Mouse (Mus musculus) heart, embryonic 10.5 days (tissue): ENCODE measurements around the gene Cspg4. TPM values are rescaled to one million over a fixed set of nuclear protein-coding genes. Genes with fewer than 3 reads are reported as not detected.

Experiments used
- DNase-seq: peaks from one replicate; pipeline ENCODE4 v3.0.0-alpha.2; 2017; ENCODE audit warnings: low spot score
- H3K27ac ChIP-seq: fragments of 300-500 bp; sonication (generic); 2 replicates; pipeline ENCODE4 v1.5.1; 2016; ENCODE audit warnings: mild to moderate bottlenecking
- H3K27me3 ChIP-seq: fragments of 300-500 bp; sonication (generic); 2 replicates; pipeline ENCODE4 v1.6.1; 2016; ENCODE audit warnings: mild to moderate bottlenecking; ENCODE audit not compliant: poor library complexity, insufficient read depth, severe bottlenecking
- H3K36me3 ChIP-seq: fragments of 300-500 bp; sonication (generic); 2 replicates; pipeline ENCODE4 v1.6.1; 2016; ENCODE audit warnings: mild to moderate bottlenecking, moderate library complexity
- H3K4me1 ChIP-seq: fragments of 300-500 bp; sonication (generic); 2 replicates; pipeline ENCODE4 v1.6.1; 2016; ENCODE audit warnings: mild to moderate bottlenecking
- H3K4me3 ChIP-seq: fragments of 300-500 bp; sonication (generic); 2 replicates; pipeline ENCODE4 v1.5.1; 2016; ENCODE audit warnings: mild to moderate bottlenecking, moderate library complexity
- H3K9me3 ChIP-seq: fragments of 300-500 bp; sonication (generic); 2 replicates; pipeline ENCODE4 v1.6.1; 2016; ENCODE audit warnings: mild to moderate bottlenecking, moderate library complexity
- WGBS: fragments of 180-500 bp; shearing (Covaris S2); methylation state at CpG from one replicate; pipeline ENCODE4 v1.1.7; 2016; 5-methylcytosine and 5-hydroxymethylcytosine counted together
- polyA plus RNA-seq: library from polyadenylated mRNA; unstranded; fragments of >200 nt; fragmentation: Nextera tagmentation; extraction: Ambion mirVana; gene quantifications from 2 replicates; pipeline ENCODE4 v1.2.1, GENCODE M21; 2016

The Cspg4 gene
- 22.5 and 39.4 TPM in 2 replicates for polyA plus RNA-seq

- DNase-seq = no peak
- H3K36me3 ChIP-seq = peaks cover 2% of the 10 kb centered on the region; the same call in 1 of the 2 replicates
- H3K27ac ChIP-seq = peak within 1 kb of the TSS; percentile 90
- H3K4me3 ChIP-seq = peak within 1 kb of the TSS; percentile 67
- WGBS = 1% methylated on average over 24 of the region's 24 CpGs
- H3K4me1 ChIP-seq = peaks cover 73% of the 10 kb centered on the region
- H3K9me3 ChIP-seq = no peaks in the 10 kb centered on the region
- H3K27me3 ChIP-seq = peaks cover 37% of the 10 kb centered on the region; the same call in 1 of the 2 replicates
Observed at GRCm38 (mm10) chr9:56864832-56865231, at the start of gene Cspg4. Gene Cspg4 (plus strand): TSS chr9:56865033.

- no peaks in the 10 kb centered on the region for H3K9me3 ChIP-seq
- no peaks in the 10 kb centered on the region for H3K36me3 ChIP-seq
- H3K4me3 ChIP-seq = no peak overlapping the region
- peaks cover 40% of the 10 kb centered on the region for H3K27me3 ChIP-seq
- H3K4me1 ChIP-seq = peaks cover 18% of the 10 kb centered on the region
- DNase-seq = peak; percentile 70
- 12% methylated on average over 3 of the region's 3 CpGs for WGBS
- no peak overlapping the region for H3K27ac ChIP-seq
Observed at GRCm38 (mm10) chr9:56824900-56825299, 39.9 kb upstream of the Cspg4 start.

DNA sequence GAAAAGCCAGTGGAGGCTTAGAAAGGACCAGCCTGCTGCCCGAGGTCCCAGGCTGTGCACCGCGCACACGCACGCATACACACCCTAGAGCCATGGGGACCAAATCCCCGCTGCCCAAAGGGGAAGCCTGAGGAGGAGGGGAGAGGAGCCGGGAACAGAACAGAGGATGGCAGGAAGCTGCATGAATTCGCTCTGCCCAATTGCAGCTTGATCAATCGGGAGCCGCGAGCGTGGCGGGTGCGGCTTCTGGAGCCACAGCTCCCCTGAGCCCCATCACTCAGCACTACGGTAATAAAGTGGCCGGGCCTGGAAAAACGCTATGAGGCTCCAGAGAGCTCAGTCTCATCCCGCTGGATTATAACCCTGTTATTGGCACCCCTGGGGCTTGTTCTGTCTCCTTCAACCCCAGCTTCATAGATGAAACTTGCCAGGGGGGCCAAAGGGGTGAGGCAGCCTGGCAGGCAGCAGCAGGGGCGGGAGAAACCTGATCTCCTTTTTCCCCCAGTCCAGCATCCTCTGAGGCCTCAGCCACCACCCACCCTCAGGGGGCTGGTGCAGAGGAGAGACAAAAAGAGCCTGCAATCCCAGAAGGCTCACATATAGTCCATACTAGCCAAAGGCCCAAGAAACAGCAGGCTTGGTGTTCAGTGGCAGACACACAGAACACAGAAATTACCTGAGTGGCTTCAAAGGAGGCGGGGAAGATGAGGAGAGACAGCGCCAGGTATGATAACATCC, 39.2 kb upstream of the Cspg4 start:
- peak; percentile 73 for DNase-seq
- Histone ChIP-seq H3K9me3 (no peaks in the 10 kb centered on the region), H3K36me3 (no peaks in the 10 kb centered on the region), H3K27me3 (peaks cover 46% of the 10 kb centered on the region), H3K4me3 (peak overlapping the region; percentile 50), H3K27ac (no peak overlapping the region), H3K4me1 (peaks cover 25% of the 10 kb centered on the region)
- WGBS = 14% methylated on average over 21 of the region's 21 CpGs

DNA sequence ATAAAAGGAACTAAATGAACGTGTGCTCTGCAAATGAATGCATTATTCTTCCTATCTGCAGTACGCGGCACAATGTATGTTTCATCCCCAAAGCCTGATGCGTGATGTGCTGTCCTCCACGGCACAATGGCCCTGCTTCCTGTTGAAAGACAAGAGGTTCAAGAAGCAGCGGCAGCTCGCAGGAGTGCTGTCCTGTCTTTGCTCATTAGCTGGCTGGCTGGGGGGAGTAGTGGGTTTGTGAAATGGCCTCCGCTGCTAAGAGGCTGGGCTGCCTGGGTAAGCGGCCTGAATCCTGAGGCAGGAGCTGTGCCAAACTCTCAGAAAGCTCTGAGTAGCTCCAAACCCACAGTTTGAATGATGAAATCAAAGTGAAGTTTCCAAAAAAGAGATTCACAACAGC, 36.7 kb upstream of the Cspg4 start:
- no peak overlapping the region; the same call in 1 of the 2 replicates for H3K27ac ChIP-seq
- peaks cover 39% of the 10 kb centered on the region for H3K4me1 ChIP-seq
- 30% methylated on average over 9 of the region's 9 CpGs for WGBS
- peaks cover 56% of the 10 kb centered on the region for H3K27me3 ChIP-seq
- DNase-seq = no peak
- no peaks in the 10 kb centered on the region for H3K9me3 ChIP-seq
- H3K36me3 ChIP-seq = no peaks in the 10 kb centered on the region
- no peak overlapping the region for H3K4me3 ChIP-seq

- Histone ChIP-seq H3K36me3 (no peaks in the 10 kb centered on the region), H3K9me3 (no peaks in the 10 kb centered on the region), H3K4me3 (no peak overlapping the region), H3K27me3 (peaks cover 59% of the 10 kb centered on the region), H3K4me1 (peaks cover 46% of the 10 kb centered on the region), H3K27ac (no peak overlapping the region)
- no peak for DNase-seq
- 82% methylated on average over 6 of the region's 6 CpGs for WGBS
Observed at GRCm38 (mm10) chr9:56828841-56829240, 36.0 kb upstream of the Cspg4 start.

GRCm38 (mm10) chr9:56830162-56830561, 34.7 kb upstream of the Cspg4 start:
- peaks cover 50% of the 10 kb centered on the region for H3K4me1 ChIP-seq
- H3K36me3 ChIP-seq = no peaks in the 10 kb centered on the region
- 34% methylated on average over 4 of the region's 4 CpGs for WGBS
- H3K27me3 ChIP-seq = peaks cover 52% of the 10 kb centered on the region
- no peak for DNase-seq
- H3K4me3 ChIP-seq = no peak overlapping the region
- H3K27ac ChIP-seq = peak overlapping the region; percentile 29; the same call in 1 of the 2 replicates
- H3K9me3 ChIP-seq = no peaks in the 10 kb centered on the region

DNA sequence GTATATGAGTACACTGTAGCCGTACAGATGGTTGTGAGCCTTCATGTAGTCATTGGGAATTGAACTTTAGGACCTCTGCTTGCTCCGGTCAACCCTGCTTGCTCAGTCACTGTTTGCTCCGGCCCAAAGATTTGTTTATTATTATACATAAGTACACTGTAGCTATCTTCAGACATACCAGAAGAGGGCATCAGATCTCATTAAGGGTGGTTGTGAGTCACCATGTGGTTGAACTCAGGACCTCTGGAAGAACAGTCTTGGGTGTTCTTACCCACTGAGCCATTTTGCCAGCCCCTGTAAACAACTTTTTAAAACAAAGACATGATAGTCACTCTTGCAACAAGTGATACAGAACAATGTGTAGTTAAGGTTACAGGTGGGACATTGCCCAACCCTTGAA, 32.9 kb upstream of the Cspg4 start:
- WGBS = 87% methylated on average over 3 of the region's 3 CpGs
- H3K27me3 ChIP-seq = peaks cover 41% of the 10 kb centered on the region
- no peaks in the 10 kb centered on the region for H3K9me3 ChIP-seq
- H3K36me3 ChIP-seq = no peaks in the 10 kb centered on the region
- H3K4me3 ChIP-seq = no peak overlapping the region
- H3K27ac ChIP-seq = no peak overlapping the region
- no peak for DNase-seq
- peaks cover 53% of the 10 kb centered on the region for H3K4me1 ChIP-seq

DNA sequence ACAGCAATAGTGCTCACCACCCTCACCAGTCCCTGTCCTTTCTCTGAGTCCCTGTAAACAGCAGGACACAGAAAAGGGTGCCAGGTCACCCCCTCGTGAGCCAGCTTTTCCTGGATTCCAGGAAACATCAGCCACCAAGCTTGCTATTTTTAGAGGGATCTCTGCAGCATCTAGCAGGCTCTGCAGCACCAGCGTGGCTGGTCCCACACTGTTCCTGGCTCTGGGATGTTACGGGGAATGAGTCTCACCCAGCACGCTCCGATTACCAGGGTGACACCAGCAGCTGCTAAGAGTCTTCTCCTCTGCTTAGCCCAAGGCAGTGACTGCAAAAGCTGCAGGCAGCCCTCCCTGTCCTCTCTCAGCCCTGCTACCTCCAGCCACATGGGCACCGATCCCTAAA, 31.9 kb upstream of the Cspg4 start:
- H3K27ac ChIP-seq = peak overlapping the region; percentile 38; the same call in 1 of the 2 replicates
- H3K4me3 ChIP-seq = 0 out of 2 replicates have a peak overlapping the region, but pooled peaks have one; percentile 7
- no peaks in the 10 kb centered on the region for H3K9me3 ChIP-seq
- DNase-seq = peak; percentile 72
- no peaks in the 10 kb centered on the region for H3K36me3 ChIP-seq
- H3K27me3 ChIP-seq = peaks cover 42% of the 10 kb centered on the region
- peaks cover 53% of the 10 kb centered on the region for H3K4me1 ChIP-seq
- whole genome bisulfite sequencing = 6% methylated on average over 6 of the region's 6 CpGs

DNA sequence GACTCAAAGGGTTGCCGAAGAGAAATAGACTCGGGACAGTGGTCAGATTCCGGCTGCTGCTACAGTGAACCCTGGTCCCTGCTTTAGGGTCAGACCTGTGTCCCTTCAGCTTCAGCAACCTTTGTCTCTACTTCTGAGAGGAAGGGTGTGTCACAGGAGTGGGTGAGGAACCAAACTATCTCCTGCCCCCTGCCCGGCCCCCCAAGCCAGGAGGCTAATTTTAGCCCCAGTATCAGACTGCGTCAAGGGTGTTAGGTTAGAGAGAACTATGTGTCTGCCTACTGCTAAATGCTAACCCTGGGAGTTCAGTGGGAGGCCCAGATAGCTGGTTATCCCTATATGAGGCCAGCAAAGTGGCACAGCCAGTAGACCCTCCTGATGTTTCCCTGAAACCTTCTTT, 29.7 kb upstream of the Cspg4 start:
- H3K36me3 ChIP-seq = no peaks in the 10 kb centered on the region
- no peaks in the 10 kb centered on the region for H3K9me3 ChIP-seq
- H3K4me1 ChIP-seq = peaks cover 55% of the 10 kb centered on the region
- no peak overlapping the region for H3K4me3 ChIP-seq
- no peak for DNase-seq
- WGBS = 34% methylated on average over 5 of the region's 5 CpGs
- H3K27ac ChIP-seq = peak overlapping the region; percentile 73
- peaks cover 39% of the 10 kb centered on the region for H3K27me3 ChIP-seq

- WGBS = 80% methylated on average over 5 of the region's 5 CpGs
- Histone ChIP-seq H3K9me3 (no peaks in the 10 kb centered on the region), H3K27me3 (peaks cover 39% of the 10 kb centered on the region), H3K4me1 (peaks cover 33% of the 10 kb centered on the region), H3K27ac (no peak overlapping the region), H3K4me3 (no peak overlapping the region), H3K36me3 (no peaks in the 10 kb centered on the region)
- no peak for DNase-seq
Observed at GRCm38 (mm10) chr9:56840721-56841120, 24.1 kb upstream of the Cspg4 start.

DNA sequence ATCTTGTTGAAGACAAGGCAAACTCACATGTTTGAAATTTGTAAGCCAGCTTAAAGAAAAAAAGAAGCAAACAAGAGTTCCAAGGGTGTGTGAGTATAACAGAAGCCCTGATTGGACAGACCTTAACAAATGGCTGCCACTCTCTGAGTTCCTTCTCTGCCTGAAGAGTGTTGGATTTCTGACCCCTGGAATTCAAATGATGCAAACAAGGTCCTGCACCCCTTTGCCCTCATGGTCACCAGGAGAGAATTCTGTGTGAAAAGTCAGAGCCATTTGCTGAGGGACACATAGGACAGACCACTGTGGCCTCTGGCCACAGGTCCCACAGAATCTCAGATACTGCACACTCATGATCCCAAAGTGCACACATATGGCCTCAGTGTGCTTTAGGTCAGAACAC, 23.0 kb upstream of the Cspg4 start:
- Histone ChIP-seq H3K9me3 (no peaks in the 10 kb centered on the region), H3K27me3 (peaks cover 37% of the 10 kb centered on the region), H3K4me3 (no peak overlapping the region), H3K4me1 (peaks cover 27% of the 10 kb centered on the region), H3K36me3 (no peaks in the 10 kb centered on the region), H3K27ac (0 out of 2 replicates have a peak overlapping the region, but pooled peaks have one; percentile 23)
- DNase-seq = no peak

GRCm38 (mm10) chr9:56842303-56842719, 22.5 kb upstream of the Cspg4 start:
- peaks cover 27% of the 10 kb centered on the region for H3K4me1 ChIP-seq
- H3K9me3 ChIP-seq = no peaks in the 10 kb centered on the region
- H3K4me3 ChIP-seq = no peak overlapping the region
- H3K27ac ChIP-seq = 0 out of 2 replicates have a peak overlapping the region, but pooled peaks have one; percentile 23
- WGBS = 41% methylated on average over 3 of the region's 3 CpGs
- H3K36me3 ChIP-seq = no peaks in the 10 kb centered on the region
- DNase-seq = no peak
- H3K27me3 ChIP-seq = peaks cover 32% of the 10 kb centered on the region

DNA sequence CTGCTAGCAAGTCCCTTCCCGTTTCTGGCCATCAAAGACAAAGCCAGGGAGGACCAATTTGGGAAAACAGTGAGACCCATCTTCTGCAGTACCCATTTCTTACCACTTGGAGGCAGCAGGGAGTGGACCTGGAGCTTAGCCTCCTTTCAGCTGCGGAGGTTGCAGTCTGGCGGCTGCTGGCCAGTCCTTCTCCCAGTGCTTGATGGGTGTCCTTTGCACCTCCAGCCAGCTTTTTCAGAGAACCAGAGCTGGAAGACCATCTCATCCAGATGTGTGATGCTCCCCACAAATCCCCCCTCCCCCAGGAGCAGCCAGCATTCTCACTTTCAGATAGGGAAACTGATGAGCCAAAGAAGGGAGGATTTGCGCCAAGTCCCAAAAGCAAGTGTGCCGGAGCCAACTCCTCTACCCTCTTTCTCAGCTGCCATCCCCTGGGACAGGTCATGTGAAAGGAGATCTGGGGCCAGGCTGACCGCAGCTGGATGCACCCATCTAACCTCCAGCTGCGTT, 21.1 kb upstream of the Cspg4 start:
- DNase-seq = no peak
- WGBS = 42% methylated on average over 7 of the region's 7 CpGs
- Histone ChIP-seq H3K27ac (no peak overlapping the region), H3K4me1 (peaks cover 27% of the 10 kb centered on the region), H3K9me3 (no peaks in the 10 kb centered on the region), H3K27me3 (peaks cover 23% of the 10 kb centered on the region), H3K4me3 (no peak overlapping the region), H3K36me3 (no peaks in the 10 kb centered on the region)
